Mouse (Mus musculus): Measurements from ENCODE around the gene Ttc28. TPM values are rescaled to one million over a fixed set of nuclear protein-coding genes. Genes with fewer than 3 reads are reported as not detected.
A peak's percentile ranks its signal among the peaks of the same experiment; 100 is the strongest.
"Not testable (repeated sequence)": the region's sequence is repeated elsewhere in the genome, so short reads cannot be mapped to it uniquely, and the experiment has no call there.

Ttc28 gene
- polyA plus RNA-seq, 1 experiment from 2014 or later: 5.8 TPM

DNA sequence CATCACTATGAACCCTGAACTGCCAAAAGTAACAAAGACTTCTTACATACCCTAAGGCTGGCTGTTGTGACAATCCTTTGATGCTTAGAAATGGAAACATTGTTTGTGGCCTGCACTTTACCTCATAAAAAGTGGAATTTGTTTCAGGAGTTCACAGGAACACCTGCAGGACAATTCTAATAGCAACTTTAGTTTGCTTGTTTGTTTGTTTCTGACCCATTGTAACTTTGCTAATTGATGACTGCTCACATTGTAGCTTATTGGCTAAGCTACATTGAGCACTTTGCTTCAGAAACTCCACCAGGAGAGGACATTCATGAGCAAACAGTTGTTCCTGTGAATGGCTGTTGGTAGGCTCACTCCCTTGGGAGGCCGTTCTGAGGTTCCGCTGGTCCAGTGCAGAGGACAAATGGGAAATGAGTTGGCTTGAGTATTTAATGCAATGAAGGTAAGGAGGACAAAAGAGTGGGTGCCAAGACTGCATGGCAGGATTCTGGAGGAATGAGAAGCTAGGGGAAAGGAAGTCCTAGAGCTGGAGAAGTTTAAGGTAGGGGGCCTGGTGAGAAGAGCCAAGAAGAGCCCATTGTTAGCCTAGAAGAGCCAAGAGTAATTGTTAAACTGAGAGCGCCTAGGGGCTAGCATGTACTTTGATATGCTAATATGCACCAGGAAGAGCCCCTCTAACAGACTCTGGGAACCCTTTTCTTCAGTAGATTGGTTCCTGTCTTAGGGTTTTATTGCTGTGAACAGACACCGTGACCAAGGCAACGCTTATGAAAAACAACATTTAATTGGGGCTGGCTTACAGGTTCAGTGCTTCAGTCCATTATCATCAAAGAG lies 1.7 kb upstream of the Ttc28 start:
- Histone ChIP-seq H3K27ac (ENCODE audit: low read length) (no peak overlapping the region), H3K4me1 (ENCODE audit: control insufficient read depth, insufficient read depth, low read length) (peaks cover 15% of the 10 kb centered on the region; the same call in 1 of the 2 replicates), H3K4me2 (ENCODE audit: low read depth, low read length) (no peak overlapping the region), H3K4me3 (ENCODE audit: low read length) (no peak overlapping the region), H3K36me3 (ENCODE audit: control insufficient read depth, insufficient read depth) (no peaks in the 10 kb centered on the region), H3K27me3 (ENCODE audit: control insufficient read depth, insufficient read depth, low read length) (no peaks in the 10 kb centered on the region), H3K9ac (ENCODE audit: low read length) (no peak overlapping the region), H3K9me3 (replicated peaks; ENCODE audit: control insufficient read depth, low read length) (no peaks in the 10 kb centered on the region)
- ATAC-seq (replicated peaks; ENCODE audit: extremely low read depth, insufficient read depth, low FRiP score): no peak
- WGBS: 92% methylated on average over 5 of the region's 5 CpGs

DNA sequence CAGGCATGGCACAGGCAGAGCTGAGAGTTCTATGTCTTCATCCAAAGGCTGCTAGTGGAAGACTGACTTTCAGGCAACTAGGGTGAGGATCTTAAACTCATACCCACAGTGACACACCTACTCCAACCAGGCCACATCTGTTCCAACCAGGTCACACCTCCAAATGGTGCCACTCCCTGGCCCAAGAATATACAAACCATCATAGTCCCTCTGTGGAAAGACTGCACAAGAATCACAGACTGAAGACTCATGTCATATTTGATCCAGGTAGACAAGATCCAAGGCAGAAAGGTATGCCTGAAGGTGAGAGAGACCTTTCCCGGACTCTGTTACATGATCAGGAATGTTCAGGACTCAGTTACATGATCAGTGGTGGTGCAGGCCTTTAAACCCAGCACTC lies 1.1 kb upstream of the Ttc28 start:
- not testable (repeated sequence) for H3K27me3 ChIP-seq (ENCODE audit: control insufficient read depth, insufficient read depth, low read length); H3K9me3 ChIP-seq (replicated peaks; ENCODE audit: control insufficient read depth, low read length); H3K4me2 ChIP-seq (ENCODE audit: low read depth, low read length); H3K36me3 ChIP-seq (ENCODE audit: control insufficient read depth, insufficient read depth); H3K4me3 ChIP-seq (ENCODE audit: low read length); ATAC-seq (replicated peaks; ENCODE audit: extremely low read depth, insufficient read depth, low FRiP score); H3K9ac ChIP-seq (ENCODE audit: low read length); H3K27ac ChIP-seq (ENCODE audit: low read length)
- WGBS: 100% methylated on average over 1 of the region's 1 CpGs
- peaks cover 15% of the 10 kb centered on the region; the same call in 1 of the 2 replicates for H3K4me1 ChIP-seq (ENCODE audit: control insufficient read depth, insufficient read depth, low read length)

DNA sequence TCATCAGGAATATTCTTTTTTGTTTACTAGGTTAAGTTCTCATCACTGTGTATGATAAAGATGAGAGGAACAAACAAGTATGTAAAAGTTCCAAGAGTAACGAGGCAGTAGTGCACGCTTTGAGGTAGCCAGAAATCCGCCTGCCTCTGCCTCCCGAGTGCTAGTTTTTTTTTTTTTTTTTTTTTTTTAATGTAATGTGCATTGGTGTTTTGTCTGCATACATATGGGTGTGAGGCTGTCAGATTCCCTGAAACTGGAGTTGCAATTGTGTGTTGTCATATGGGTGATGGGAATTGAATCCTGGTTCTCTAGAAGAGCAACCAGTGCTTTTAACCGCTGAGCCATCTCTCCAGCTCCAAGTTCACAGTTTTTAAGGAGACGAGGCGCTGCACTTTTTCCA lies 561 bp upstream of the Ttc28 start:
- no peak for ATAC-seq (replicated peaks; ENCODE audit: extremely low read depth, insufficient read depth, low FRiP score)
- 62% methylated on average over 7 of the region's 7 CpGs for WGBS
- peak overlapping the region; percentile 94 for H3K4me3 ChIP-seq (ENCODE audit: low read length)
- peak overlapping the region; percentile 91 for H3K4me2 ChIP-seq (ENCODE audit: low read depth, low read length)
- H3K9me3 ChIP-seq (replicated peaks; ENCODE audit: control insufficient read depth, low read length): no peaks in the 10 kb centered on the region
- H3K36me3 ChIP-seq (ENCODE audit: control insufficient read depth, insufficient read depth): no peaks in the 10 kb centered on the region
- H3K9ac ChIP-seq (ENCODE audit: low read length): peak overlapping the region; percentile 95
- no peaks in the 10 kb centered on the region for H3K27me3 ChIP-seq (ENCODE audit: control insufficient read depth, insufficient read depth, low read length)
- H3K4me1 ChIP-seq (ENCODE audit: control insufficient read depth, insufficient read depth, low read length): peaks cover 15% of the 10 kb centered on the region; the same call in 1 of the 2 replicates
- peak overlapping the region; percentile 46; the same call in 1 of the 2 replicates for H3K27ac ChIP-seq (ENCODE audit: low read length)

DNA sequence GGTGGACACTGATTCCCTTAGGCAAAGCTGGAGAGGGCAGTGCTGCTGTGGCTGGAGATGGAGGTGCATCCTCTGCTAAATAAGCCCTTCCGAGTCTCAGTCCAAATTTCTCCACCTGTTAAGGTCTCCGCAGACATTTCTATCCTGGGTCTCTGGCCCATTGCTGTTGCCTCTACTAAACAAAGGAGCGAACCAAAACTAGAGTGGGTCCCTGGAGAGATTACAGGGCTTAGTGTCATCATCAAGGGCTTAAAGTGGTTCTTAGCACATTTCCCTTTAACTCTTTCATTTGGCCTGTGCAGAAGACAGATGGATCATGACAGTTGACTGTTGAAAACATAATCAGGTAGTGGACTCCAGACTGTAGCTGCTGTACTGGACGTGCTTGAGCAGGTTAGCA lies 9.0 kb downstream of the Ttc28 start:
- H3K36me3 ChIP-seq (ENCODE audit: control insufficient read depth, insufficient read depth): peaks cover 9% of the 10 kb centered on the region
- no peaks in the 10 kb centered on the region for H3K9me3 ChIP-seq (replicated peaks; ENCODE audit: control insufficient read depth, low read length)
- no peak overlapping the region for H3K4me2 ChIP-seq (ENCODE audit: low read depth, low read length)
- H3K27me3 ChIP-seq (ENCODE audit: control insufficient read depth, insufficient read depth, low read length): no peaks in the 10 kb centered on the region
- H3K4me3 ChIP-seq (ENCODE audit: low read length): no peak overlapping the region
- WGBS: 83% methylated on average over 4 of the region's 4 CpGs
- H3K4me1 ChIP-seq (ENCODE audit: control insufficient read depth, insufficient read depth, low read length): no peaks in the 10 kb centered on the region
- no peak for ATAC-seq (replicated peaks; ENCODE audit: extremely low read depth, insufficient read depth, low FRiP score)
- H3K27ac ChIP-seq (ENCODE audit: low read length): no peak overlapping the region
- no peak overlapping the region for H3K9ac ChIP-seq (ENCODE audit: low read length)

DNA sequence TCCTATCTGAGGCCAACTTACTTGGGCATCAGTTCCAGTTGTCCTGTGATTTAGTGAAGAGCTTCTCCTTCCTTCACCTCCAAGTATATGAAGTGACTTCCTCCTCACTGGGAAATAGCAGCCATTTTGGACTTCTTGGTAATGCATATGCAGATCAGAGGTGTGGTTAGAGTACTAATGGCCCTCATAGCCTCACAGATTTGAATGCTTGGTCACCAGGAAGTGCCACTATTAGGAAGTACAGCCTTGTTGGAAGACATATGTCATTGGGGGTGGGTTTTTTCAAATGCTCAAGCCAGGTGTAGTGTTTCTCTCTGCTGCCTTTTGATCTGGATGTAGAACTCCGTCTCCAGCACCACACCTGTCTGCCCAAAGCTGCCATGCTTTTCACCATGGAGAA lies 10.3 kb downstream of the Ttc28 start:
- no peaks in the 10 kb centered on the region for H3K9me3 ChIP-seq (replicated peaks; ENCODE audit: control insufficient read depth, low read length)
- no peak overlapping the region for H3K4me3 ChIP-seq (ENCODE audit: low read length)
- H3K4me2 ChIP-seq (ENCODE audit: low read depth, low read length): no peak overlapping the region
- no peak overlapping the region for H3K27ac ChIP-seq (ENCODE audit: low read length)
- no peaks in the 10 kb centered on the region for H3K4me1 ChIP-seq (ENCODE audit: control insufficient read depth, insufficient read depth, low read length)
- H3K9ac ChIP-seq (ENCODE audit: low read length): no peak overlapping the region
- 70% methylated on average over 1 of the region's 1 CpGs for WGBS
- no peak for ATAC-seq (replicated peaks; ENCODE audit: extremely low read depth, insufficient read depth, low FRiP score)
- peaks cover 21% of the 10 kb centered on the region for H3K36me3 ChIP-seq (ENCODE audit: control insufficient read depth, insufficient read depth)
- no peaks in the 10 kb centered on the region for H3K27me3 ChIP-seq (ENCODE audit: control insufficient read depth, insufficient read depth, low read length)

DNA sequence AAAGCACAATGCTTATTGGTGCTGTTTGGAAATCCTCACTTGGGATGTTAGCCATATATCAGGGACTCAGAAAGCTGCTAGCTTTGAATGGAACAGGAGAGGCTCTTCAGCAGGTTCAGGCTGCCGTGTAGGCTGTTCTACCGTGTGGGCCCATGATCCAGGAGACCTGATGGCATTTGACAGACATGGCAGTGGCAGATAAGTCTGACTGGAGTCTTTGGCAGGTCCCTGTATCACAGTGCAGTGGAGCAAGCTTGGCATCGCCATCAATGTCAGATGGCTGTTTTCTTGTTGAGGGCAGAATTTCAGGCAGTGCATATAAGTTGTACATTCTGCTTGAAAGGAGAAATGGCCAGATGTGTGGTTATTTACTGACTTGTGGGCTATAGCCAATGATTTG lies 11.0 kb downstream of the Ttc28 start:
- Histone ChIP-seq H3K9ac (ENCODE audit: low read length) (no peak overlapping the region), H3K4me3 (ENCODE audit: low read length) (no peak overlapping the region), H3K27me3 (ENCODE audit: control insufficient read depth, insufficient read depth, low read length) (no peaks in the 10 kb centered on the region), H3K27ac (ENCODE audit: low read length) (no peak overlapping the region), H3K36me3 (ENCODE audit: control insufficient read depth, insufficient read depth) (peaks cover 21% of the 10 kb centered on the region), H3K4me1 (ENCODE audit: control insufficient read depth, insufficient read depth, low read length) (no peaks in the 10 kb centered on the region), H3K4me2 (ENCODE audit: low read depth, low read length) (no peak overlapping the region), H3K9me3 (replicated peaks; ENCODE audit: control insufficient read depth, low read length) (no peaks in the 10 kb centered on the region)
- ATAC-seq (replicated peaks; ENCODE audit: extremely low read depth, insufficient read depth, low FRiP score): no peak
- 80% methylated on average over 3 of the region's 3 CpGs for WGBS

DNA sequence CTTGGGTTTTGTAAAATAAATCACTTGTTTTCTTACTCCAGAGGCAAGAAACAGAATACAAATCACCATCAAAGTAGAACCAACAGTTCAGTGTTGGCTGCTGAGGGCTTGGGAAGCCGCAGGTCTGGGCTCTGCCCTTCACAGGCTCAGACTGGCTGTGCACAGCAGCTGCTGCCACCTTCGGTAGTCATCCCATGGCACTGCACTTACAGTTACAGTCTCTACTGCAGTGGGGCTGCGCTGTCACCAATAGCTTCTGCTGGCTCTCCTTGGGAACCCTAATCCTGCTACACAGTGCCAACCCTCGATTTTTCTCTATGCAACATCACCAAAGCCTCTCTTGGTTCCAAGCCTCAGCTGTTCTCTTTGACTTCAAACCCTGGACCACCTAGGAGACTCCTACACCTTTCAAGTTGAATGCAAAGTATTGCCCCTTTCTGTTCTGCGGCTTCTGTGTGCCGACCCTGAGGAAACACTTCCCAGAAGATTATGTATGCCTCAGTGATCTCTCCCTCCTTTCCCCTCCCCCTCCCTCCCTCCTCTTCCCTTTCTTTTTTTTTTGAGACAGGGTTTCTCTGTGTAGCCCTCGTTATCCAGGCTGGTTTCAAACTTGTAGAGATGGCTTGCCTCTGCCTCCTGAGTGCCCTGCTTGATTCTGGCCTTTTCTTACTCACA lies 17.6 kb downstream of the Ttc28 start:
- Histone ChIP-seq H3K4me2 (ENCODE audit: low read depth, low read length) (no peak overlapping the region), H3K9ac (ENCODE audit: low read length) (no peak overlapping the region), H3K27ac (ENCODE audit: low read length) (no peak overlapping the region), H3K4me3 (ENCODE audit: low read length) (no peak overlapping the region), H3K4me1 (ENCODE audit: control insufficient read depth, insufficient read depth, low read length) (no peaks in the 10 kb centered on the region), H3K36me3 (ENCODE audit: control insufficient read depth, insufficient read depth) (peaks cover 21% of the 10 kb centered on the region), H3K27me3 (ENCODE audit: control insufficient read depth, insufficient read depth, low read length) (no peaks in the 10 kb centered on the region), H3K9me3 (replicated peaks; ENCODE audit: control insufficient read depth, low read length) (no peaks in the 10 kb centered on the region)
- ATAC-seq (replicated peaks; ENCODE audit: extremely low read depth, insufficient read depth, low FRiP score): no peak
- WGBS: 60% methylated on average over 7 of the region's 7 CpGs

DNA sequence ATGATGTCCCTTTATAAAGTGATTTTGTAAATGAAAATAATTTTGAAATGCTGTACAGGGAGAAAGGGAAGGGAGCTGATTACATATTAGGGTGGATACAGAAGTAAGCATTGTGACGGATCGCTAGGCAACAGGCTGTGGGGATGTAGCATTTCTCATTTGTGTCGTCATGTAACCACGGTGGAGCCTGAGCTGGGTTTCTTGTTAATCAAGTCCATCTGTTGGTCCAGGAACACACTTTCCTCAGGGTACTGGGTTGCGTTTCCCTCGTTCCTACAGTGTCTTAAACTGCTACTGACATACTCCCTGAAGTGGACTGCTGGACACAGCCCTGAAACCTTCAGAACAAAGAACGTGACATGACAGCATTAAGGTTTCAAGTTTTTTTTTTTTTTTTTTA lies 18.6 kb downstream of the Ttc28 start:
- Histone ChIP-seq H3K27me3 (ENCODE audit: control insufficient read depth, insufficient read depth, low read length) (no peaks in the 10 kb centered on the region), H3K4me2 (ENCODE audit: low read depth, low read length) (no peak overlapping the region), H3K27ac (ENCODE audit: low read length) (no peak overlapping the region), H3K4me3 (ENCODE audit: low read length) (no peak overlapping the region), H3K36me3 (ENCODE audit: control insufficient read depth, insufficient read depth) (peaks cover 17% of the 10 kb centered on the region), H3K4me1 (ENCODE audit: control insufficient read depth, insufficient read depth, low read length) (no peaks in the 10 kb centered on the region), H3K9ac (ENCODE audit: low read length) (no peak overlapping the region), H3K9me3 (replicated peaks; ENCODE audit: control insufficient read depth, low read length) (no peaks in the 10 kb centered on the region)
- no peak for ATAC-seq (replicated peaks; ENCODE audit: extremely low read depth, insufficient read depth, low FRiP score)
- WGBS: 79% methylated on average over 7 of the region's 7 CpGs

DNA sequence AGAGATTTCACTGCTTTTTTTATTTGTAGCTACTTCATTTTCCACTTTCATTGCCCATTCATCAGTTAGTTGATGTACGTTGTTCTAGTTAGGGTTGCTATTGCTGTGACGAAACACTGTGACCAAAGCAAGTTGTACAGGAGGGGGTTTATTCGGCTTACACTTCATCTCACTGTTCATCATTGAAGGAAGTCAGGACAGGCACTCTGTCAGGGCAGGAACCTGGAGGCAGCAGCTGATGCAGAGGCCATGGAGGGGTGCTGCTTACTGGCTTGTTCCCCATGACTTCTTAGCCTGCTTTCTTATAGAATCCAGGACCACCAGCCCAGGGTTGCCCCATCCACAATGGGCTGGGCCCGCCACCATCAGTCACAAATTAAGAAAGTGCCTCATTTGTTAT lies 19.2 kb downstream of the Ttc28 start:
- H3K9me3 ChIP-seq (replicated peaks; ENCODE audit: control insufficient read depth, low read length): no peaks in the 10 kb centered on the region
- H3K27ac ChIP-seq (ENCODE audit: low read length): no peak overlapping the region
- no peak overlapping the region for H3K4me2 ChIP-seq (ENCODE audit: low read depth, low read length)
- no peak for ATAC-seq (replicated peaks; ENCODE audit: extremely low read depth, insufficient read depth, low FRiP score)
- H3K27me3 ChIP-seq (ENCODE audit: control insufficient read depth, insufficient read depth, low read length): no peaks in the 10 kb centered on the region
- H3K36me3 ChIP-seq (ENCODE audit: control insufficient read depth, insufficient read depth): peaks cover 12% of the 10 kb centered on the region
- H3K9ac ChIP-seq (ENCODE audit: low read length): no peak overlapping the region
- H3K4me1 ChIP-seq (ENCODE audit: control insufficient read depth, insufficient read depth, low read length): no peaks in the 10 kb centered on the region
- no peak overlapping the region for H3K4me3 ChIP-seq (ENCODE audit: low read length)
- 88% methylated on average over 4 of the region's 4 CpGs for WGBS
